Mouse (Mus musculus) T-helper 17 cell (primary cell): ENCODE measurements around the gene Pgap3.
"Not testable (repeated sequence)": the region's sequence is repeated elsewhere in the genome, so short reads cannot be mapped to it uniquely, and the experiment has no call there.

ENCODE experiments used
- in situ Hi-C, 2 experiments: fragments of 300-600 bp; cut with MboI, MseI; formaldehyde crosslinking; loops; 1 replicate in 1 of 2; 2 replicates in 1 of 2; pipeline ENCODE4 v1.15.1; 2025; ENCODE audit warnings: high pct_unique_total_duplicates in 2 of 2

Pgap3 gene

DNA sequence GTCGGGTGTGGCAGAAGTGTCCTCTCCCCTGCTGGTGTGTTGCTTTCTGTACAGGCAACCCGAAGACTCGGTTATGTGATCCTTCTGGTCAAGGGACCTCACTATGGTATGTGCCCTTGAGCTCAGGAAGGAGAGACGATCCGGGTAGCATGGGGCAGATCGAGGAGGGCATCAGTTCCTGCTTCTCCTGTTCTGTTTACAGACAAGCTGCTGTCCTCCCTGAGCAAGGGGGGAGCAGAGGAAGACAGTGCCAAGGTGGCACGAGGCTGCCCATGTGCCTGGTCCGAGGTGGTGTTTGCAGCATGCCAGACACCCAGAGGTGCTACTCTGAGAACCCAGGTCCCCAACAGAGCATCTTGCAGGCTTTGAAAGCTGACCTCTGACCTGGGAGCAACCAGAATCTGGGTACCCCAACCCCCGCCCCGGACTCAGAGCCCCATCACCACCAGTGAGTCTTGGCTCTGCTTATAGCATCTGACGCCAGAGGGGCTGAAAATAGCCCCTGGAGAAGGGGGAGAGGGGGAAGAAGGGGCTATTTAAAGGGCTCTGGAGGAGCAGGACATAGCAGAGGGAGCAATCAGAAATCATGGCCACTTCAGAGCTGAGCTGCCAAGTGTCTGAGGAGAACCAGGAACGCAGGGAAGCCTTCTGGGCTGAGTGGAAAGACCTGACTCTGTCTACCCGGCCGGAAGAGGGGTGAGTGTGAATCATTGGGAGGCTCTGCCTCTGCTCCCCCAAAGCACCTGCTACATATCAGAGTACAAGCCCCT is 16.8 kb downstream of the Pgap3 start, which contains the start of gene Tcap:
Tcap (plus strand) TSS at position 551 of the 770 bp plus-strand sequence.
- in situ Hi-C loops = no loop called here

DNA sequence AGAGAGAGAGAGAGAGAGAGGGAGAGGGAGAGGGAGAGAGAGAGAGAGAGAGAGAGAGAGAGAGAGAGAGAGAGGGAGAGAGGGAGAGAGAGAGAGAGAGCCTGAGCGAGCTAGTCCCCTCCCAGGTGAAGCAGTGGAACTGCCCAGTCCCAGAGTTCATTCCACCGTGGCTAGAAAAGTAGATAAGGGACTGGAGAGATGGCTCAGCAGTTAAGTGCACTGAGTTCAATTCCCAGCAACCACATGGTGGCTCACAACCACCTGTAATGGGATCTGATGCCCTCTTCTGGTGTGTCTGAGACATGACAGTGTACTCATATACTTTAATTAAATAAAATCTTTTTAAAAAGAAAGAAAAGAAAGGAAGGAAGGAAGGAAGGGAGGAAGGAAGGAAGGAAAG is 17.9 kb downstream of the Pgap3 start:
- in situ Hi-C loops = not testable (repeated sequence)

DNA sequence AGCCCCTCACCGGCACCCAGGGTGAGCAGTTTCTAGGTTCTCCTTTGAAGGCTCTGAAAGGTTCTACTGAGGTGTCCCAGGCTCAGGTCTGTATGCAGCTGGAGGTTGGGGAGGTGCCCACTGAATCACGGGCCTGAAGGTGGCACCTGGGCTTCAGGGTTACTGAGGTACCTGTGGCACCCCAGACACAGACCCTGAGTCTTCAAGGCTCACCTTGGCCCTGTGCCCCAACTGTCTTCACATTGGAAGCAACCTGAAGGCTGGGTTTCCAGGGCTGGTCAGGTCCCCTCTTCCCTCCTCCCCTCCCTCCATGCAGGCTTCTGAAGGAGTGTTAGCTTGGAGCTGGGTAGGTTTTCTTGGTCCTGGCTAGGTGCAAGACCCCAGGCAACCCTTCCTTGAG is 18.6 kb downstream of the Pgap3 start:
- in situ Hi-C loops = no loop called here

DNA sequence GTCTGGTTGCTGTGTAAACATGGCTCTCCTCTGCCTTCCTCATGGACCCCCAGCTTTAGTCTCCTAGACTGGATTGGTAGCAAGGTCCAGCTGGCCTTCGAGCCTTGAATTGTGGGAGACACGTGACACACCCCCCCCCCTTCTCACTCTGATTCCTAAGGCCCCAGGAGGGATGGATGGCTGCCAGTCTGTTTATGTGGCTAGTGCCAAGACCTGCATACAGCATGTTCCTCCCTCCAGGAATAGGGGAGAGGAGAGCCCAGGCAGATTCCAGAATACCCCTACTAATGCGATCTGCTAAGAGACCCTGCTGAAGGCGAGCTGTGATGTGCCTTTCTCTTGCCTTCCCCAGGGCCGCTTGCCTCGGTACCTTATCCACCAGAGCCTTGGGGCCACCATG is 20.2 kb downstream of the Pgap3 start:
- in situ Hi-C loops = no loop called here

DNA sequence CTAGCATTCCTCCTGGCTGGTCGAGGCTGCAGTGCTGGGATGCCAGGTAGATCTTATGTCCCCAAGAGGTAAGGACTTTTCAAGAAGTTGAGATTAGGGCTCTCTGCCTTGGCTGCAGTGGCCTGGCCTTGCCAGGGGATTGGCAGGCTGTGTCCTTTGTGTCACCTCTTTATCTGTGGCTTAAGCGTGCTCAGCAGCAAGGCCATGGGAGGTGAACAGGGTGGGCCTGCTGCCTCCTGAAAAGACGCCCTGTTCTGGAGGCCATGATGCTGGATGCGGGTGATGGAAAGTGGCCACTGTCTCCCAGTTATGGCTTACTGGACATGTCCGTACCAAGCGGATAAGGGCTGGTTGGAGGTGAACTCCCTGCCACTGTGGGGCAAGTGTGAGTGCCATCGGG is 20.9 kb downstream of the Pgap3 start:
- in situ Hi-C loops = no loop called here

DNA sequence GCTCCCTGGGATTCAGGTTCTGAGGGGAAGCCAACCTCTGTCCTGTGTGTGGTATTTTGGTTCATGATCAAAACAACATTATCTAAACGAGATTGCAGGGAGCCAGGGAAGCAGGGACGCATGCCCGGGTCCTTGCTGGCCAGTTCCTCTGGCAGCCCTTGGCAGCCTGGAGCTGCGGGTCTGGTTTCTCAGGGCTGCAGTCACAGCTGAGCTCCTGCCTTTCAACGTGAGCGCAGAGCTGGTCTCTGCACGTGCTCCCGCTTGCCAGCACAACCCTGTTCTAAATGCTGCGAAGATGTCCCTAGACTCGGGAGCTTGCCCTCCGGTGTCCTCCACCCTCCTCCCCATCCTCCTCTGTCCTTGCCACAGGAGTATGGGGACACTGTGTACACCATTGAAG is 22.5 kb downstream of the Pgap3 start:
- in situ Hi-C loops = no loop called here

DNA sequence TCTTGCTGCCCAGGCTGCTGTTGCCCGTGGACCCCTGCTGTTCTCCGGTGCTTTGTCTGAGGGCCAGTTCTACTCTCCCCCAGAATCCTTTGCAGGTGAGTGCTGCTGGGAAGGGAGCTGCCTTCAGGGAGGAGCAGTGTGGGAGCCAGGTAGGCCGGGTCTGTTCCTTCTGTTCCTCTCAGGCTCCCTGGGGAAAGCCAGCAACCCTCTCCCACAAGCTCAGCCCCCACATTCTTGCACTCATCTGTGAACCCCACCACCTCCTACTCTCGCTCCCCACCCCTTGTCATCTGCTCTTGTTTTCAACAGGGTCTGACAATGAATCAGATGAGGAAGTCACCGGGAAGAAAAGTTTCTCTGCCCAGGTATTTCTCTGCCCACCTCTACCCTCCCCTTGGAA is 23.5 kb downstream of the Pgap3 start:
- in situ Hi-C loops = no loop called here

DNA sequence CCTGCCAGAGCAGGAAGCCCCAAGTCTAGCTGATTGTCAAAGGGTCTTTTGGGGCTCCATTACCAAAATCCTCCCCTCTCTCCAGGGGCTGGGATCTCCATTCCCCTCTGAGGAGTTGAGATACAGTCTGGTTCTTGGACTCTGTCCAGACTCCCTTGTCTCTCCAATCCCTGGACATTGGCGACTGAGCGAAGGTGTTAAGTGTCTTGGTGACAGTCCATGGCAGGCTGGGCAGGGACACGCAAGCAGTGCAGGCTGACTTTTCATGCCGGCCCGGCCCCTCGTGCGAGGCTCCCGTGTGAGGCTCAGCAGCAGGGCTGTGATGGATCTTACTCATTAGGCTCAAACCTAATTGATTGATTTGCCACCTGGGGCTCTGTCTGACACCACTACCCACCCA is 26.0 kb downstream of the Pgap3 start:
- in situ Hi-C loops = no loop called here

DNA sequence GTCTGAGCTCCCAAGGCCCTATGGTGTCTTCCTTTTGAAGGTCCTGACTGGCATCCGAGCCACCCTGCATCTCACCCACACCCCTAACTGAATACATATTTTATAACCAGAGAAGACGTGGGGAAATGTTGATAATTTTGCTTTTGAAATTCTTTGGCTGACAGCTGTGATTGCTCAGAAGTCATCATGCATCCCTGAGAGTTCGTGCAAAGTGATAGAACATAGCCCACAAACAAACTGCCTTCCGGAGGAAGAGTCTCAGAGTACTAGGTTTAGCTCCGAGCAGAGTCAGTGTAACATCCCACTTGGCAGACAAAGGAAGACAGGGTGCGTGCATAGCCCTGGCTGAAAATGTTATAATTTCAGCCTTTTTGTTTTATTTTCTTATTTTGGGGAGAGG is 27.0 kb downstream of the Pgap3 start:
- in situ Hi-C loops = no loop called here

DNA sequence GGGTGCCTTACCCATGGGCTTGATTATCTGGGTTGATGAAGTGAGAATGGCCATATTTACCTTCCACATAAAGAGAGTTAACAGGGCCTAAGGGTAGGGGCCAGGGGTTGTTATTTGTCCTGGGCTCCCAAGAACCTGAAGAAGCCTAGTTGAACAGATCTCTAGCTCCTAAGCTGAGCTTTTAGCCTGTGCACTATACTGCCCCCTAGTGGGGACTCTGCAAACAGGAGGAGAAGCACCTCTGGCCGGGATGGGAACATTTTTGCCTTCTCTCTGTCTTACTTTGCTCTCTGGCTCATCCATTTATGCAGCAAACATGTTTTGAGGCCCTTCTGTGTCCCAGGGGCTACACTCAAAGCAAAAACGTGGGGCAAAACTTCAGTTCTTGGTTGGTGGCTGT is 27.9 kb downstream of the Pgap3 start:
- in situ Hi-C loops = no loop called here

DNA sequence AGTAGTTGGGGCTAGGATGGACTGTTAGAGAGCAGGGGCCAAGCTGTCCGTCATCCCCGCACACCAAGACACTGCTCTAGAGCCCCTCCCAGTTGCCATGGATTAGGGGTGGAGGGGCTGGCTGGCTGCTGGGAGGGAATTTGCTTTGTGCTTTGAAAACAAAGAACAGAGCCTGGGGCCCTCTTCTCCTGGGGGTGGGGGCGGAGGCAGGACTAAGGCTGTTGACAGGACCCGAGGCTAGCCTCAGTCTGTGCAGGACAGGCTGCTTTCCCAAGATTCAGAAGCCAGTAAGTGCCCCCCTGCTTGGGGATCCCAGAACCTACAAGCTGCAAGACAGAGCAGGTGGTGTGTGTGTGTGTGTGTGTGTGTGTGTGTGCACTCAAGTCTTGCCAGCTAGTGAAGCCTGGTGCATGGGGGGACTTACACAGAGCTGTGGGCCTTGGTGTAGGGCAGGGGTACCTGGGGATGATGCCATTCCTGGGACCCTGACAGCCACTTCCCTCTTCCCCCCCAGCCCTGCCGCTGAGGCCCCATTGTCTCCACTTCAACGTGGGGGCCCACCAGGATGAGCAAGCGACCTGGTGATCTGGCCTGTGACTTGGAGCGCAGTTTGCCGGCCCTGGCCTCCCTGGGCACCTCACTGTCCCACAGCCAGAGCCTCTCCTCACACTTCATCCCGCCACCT is 28.6 kb downstream of the Pgap3 start:
- in situ Hi-C loops = no loop called here

DNA sequence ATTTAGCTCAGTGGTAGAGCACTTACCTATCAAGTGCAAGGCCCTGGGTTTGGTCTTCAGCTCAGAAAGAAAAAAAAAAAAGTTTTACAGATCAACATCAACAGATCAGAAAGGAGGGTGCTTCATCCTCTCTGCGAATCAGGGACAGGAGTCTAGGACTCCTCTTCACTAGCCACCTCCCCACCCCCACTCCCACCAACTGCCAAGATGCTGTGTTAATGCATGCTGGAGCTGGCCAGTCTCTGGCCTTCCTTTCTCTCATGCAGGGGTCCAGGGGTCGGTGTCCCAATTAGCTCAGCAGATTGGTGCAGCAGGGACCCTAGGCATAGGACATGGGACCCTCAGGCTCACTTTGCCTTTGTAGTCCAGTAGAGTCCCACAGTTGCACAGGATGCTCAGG is 29.7 kb downstream of the Pgap3 start:
- in situ Hi-C loops = no loop called here

DNA sequence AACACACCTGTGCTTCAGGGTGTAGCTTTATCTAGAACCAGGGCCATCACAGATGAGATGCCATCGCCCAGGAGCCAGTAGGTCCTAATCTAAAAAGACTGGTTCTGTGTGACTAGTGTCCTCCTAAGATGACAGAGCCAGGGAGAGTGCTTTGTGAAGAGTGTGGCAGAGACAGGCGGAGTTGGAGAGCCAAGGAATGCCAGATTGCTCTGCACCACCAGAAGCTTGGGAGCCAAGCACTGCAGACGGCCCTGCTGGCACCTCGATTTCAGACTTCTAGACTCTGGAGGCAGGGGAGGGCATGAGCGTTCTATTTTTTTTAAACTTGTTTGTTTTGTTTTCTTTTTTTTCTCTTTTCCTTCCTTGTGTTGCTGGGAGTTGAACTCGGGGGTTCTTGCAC is 31.0 kb downstream of the Pgap3 start:
- in situ Hi-C loops = no loop called here

DNA sequence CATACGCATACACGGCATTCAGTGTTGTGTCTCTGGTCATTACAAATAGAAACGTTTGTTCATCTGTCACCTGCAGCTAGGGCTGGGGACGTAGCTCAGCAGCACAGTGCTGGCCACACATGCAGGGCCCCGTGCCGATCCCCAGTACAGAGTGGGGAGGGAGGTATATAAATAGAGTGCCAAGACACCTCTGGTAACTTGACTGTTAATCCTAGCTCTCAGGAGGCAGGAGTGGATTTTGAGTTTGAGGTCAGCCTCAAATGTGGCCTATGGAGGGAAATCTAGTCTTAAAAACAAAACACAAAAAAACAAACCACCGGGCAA is 32.5 kb downstream of the Pgap3 start:
- in situ Hi-C loops = no loop called here

DNA sequence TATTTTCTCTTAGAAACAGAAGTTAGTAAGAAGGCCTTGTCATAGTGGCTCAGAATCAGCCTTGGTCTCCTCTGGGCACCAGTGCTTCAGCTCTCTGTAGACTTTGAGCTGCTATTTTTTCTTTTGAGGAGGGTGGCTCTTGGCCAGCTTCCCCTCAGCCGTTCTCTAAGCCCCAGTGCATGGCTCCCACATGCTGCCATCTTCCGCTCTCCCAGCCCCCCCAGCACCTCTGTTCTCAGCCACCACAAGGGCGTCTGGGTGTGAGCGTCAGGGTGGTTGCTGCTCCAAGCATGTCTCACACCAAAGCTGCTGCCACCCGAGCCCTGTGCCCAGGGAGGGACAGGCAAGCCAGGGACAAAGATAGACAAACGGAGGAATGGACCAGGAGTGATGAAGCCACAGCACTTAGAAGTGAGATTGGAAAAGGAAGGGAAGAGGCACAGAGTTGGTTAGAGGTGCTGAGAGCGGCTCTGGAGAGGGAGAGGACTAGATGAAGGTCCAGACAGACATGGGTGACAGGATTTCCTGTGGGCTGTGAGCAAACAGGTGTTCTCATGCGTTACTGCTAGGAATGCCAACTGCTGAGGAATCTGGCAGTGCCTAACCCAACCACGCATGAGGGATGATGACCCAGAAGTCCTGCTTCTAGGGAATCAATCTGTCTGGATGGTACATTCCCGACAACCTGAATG is 33.0 kb downstream of the Pgap3 start:
- in situ Hi-C loops = no loop called here

DNA sequence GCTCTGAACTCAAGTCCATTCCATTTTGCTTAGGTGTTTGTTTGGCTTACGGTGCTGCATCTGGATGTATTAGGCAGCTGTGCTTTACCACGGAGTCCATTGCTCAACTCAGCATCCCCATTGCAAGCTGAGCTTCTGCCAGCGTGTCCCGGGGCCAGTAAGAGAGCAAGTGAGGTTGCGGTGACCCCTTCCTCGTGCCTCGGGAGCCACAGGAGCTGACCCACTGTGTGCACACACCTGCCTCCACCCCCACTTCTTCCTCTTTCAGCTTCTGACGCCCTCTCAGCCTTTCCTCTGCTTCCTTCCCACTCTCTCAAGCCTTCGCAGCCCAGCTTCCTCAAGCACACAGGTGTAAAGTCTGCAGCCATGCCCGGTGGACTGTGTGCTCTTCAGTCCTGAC is 34.0 kb downstream of the Pgap3 start:
- in situ Hi-C loops = no loop called here

DNA sequence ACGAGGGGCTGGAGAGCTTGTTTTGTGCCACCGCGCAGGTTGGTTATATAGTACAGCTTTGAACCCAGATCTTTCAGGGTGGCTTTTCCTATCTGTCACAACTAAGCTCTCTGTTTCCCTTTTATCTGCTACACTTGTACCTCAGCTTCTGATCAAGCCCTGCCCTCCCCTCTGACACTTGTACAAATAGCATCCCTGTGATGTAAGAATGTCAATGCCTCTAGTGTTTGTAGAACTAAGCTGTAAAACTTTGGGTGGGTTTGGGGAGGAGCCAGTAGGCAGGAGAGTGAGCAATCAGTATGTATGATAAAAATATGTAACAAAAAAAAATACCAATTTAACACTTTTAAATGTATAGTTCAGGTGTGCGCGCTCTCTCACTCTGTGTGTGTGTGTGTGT is 35.9 kb downstream of the Pgap3 start:
- in situ Hi-C loops = no loop called here

DNA sequence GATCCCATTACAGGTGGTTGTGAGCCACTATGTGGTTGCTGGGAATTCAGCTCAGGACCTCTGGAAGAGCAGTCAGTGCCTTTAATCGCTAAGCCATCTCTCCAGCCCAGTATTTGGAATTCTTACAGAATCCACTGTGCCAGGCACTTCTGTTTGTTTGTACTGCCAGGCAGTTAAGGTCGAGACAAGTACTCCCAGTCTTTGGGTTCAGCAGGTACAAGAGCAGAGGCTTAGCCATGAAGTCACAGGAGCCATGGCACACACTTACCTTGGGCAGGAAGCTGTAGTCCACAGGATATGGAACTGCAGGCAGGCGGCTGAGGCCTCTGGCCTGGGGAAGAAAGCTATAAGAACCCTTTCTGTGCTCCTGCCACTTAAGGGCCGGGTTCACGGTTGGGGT is 36.5 kb downstream of the Pgap3 start:
- in situ Hi-C loops = no loop called here

DNA sequence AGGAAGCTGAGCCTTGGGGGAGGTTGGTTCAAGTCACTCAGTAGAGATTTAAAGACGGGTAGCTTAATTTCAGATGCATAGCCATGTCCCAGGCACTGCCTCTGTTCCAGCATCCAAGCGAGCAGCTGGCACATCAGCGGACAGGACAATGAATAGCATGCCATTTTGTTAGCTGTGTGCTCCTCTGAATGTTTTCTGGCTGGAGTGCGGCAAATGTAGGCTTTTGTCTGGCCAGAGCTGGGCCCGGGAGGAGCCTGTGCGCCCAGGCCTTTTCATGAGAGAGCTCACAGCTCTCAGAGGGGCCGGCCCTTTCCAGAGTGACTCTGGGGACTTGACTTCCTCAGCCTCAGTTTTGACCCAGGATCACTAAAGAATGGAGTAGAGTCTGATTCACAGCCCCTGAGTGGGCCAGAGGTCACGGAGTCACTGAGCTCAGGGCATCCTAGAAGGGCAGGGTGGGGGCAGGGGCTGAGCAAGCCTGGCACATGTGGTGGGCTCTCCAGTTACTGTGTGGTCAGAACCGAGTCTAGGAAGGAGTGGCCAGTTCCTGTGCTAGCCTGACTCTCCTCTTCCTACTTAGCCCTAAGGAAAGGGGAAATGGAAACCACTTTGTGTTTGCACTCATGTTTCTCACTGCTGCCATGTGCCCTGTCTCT is 39.3 kb downstream of the Pgap3 start:
- in situ Hi-C loops = no loop called here

DNA sequence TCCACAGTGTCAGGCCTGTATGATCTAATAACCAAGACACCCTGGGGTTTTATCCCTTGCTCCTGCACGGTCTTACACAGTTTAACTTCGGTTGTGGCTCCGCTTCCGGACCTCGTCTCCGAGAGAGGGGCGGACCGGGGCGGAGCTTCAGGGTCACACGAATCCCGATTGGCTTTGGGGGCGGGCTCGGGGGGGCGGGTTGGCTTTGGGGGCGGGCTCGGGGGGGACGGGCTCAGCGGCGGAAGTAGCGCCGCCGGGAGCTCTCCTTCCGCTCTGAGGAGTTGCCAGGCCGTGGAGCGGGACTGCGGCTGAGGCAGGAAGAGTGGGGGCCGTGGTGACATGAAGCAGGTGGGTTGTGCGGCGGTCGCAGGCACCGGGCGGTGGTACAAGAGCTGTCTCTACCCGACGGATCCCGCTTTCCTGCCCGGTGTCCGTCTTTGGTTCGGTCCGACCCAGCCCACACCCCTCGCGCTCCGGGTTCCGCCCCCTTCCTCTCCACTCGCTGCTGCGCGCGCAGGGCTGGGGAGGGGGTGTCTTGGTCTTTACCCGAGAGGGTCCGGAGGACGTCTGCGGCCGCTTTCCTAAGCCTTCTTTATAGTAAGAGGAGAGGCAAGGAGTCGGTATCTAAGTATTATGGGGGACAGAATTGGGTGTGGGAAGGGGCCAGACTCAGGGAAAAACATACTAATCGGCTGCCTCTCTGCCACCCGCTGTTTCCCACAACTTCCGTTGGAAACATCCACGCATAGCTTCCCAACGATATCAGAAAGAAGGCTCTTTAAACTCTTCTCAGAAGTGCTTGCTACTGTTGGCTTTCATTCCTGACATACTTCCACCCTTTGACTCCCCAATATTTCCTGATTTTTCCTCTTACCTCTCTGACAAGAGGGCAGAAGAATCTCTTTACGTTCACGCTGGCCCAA is 41.9 kb downstream of the Pgap3 start, which contains the start of gene Stard3:
Stard3 (plus strand) TSS at position 208 of the 923 bp plus-strand sequence.
- in situ Hi-C loops = no loop called here
